Mouse (Mus musculus): ENCODE measurements around the gene Blmh. TPM values are rescaled to one million over a fixed set of nuclear protein-coding genes. Genes with fewer than 3 reads are reported as not detected.

Gene Blmh
- polyA plus RNA-seq (2015; fragmentation: Nextera tagmentation; extraction: Ambion mirVana): 151 and 152 TPM in 2 replicates

- no peak within 1 kb of the TSS for H3K9ac ChIP-seq
- 87% methylated on average over 6 of the region's 6 CpGs for WGBS
Measured at GRCm38 (mm10) chr11:76924759-76925236, at the start of gene Blmh. Gene Blmh (plus strand): TSS chr11:76924809.

GRCm38 (mm10) chr11:76879816-76880215 is 44.8 kb upstream of the Blmh start:
- Histone ChIP-seq H3K27me3 (no peaks in the 10 kb centered on the region), H3K36me3 (ENCODE audit: poor library complexity, severe bottlenecking) (no peaks in the 10 kb centered on the region), H3K4me1 (no peaks in the 10 kb centered on the region), H3K4me2 (no peak overlapping the region), H3K9ac (no peak overlapping the region), H3K4me3 (no peak overlapping the region), H3K27ac (no peak overlapping the region), H3K9me3 (replicated peaks) (no peaks in the 10 kb centered on the region)
- 89% methylated on average over 5 of the region's 5 CpGs for WGBS
- ATAC-seq: no peak

More at GRCm38 (mm10) chr11:76924759-76925236, at the start of gene Blmh:
- Histone ChIP-seq H3K36me3 (ENCODE audit: poor library complexity, severe bottlenecking) (no peaks in the 10 kb centered on the region), H3K9me3 (replicated peaks) (no peaks in the 10 kb centered on the region), H3K27me3 (no peaks in the 10 kb centered on the region), H3K4me2 (no peak within 1 kb of the TSS), H3K4me1 (no peaks in the 10 kb centered on the region), H3K27ac (no peak within 1 kb of the TSS), H3K4me3 (no peak within 1 kb of the TSS)
- ATAC-seq: no peak

- 37% methylated on average over 5 of the region's 5 CpGs for WGBS
- no peak overlapping the region for H3K27ac ChIP-seq
- ATAC-seq: no peak
- H3K9ac ChIP-seq: no peak overlapping the region
- H3K4me1 ChIP-seq: no peaks in the 10 kb centered on the region
- H3K9me3 ChIP-seq (replicated peaks): no peaks in the 10 kb centered on the region
- H3K36me3 ChIP-seq (ENCODE audit: poor library complexity, severe bottlenecking): no peaks in the 10 kb centered on the region
- no peak overlapping the region for H3K4me2 ChIP-seq
- no peak overlapping the region for H3K4me3 ChIP-seq
- no peaks in the 10 kb centered on the region for H3K27me3 ChIP-seq
Measured at GRCm38 (mm10) chr11:76884451-76884850, 40.2 kb upstream of the Blmh start.

- no peaks in the 10 kb centered on the region for H3K36me3 ChIP-seq (ENCODE audit: poor library complexity, severe bottlenecking)
- no peak overlapping the region for H3K9ac ChIP-seq
Measured at GRCm38 (mm10) chr11:76889339-76890164, 35.1 kb upstream of the Blmh start.

GRCm38 (mm10) chr11:76891171-76891570 is 33.4 kb upstream of the Blmh start:
- no peaks in the 10 kb centered on the region for H3K27me3 ChIP-seq
- H3K4me3 ChIP-seq: no peak overlapping the region
- H3K4me2 ChIP-seq: no peak overlapping the region
- H3K4me1 ChIP-seq: 0 out of 2 replicates have a peak, but pooled peaks cover 6% of the 10 kb centered on the region
- WGBS: 91% methylated on average over 7 of the region's 7 CpGs
- no peaks in the 10 kb centered on the region for H3K9me3 ChIP-seq (replicated peaks)
- no peaks in the 10 kb centered on the region for H3K36me3 ChIP-seq (ENCODE audit: poor library complexity, severe bottlenecking)
- no peak overlapping the region for H3K27ac ChIP-seq
- no peak for ATAC-seq
- H3K9ac ChIP-seq: no peak overlapping the region

More at GRCm38 (mm10) chr11:76889339-76890164, 35.1 kb upstream of the Blmh start:
- Histone ChIP-seq H3K9me3 (replicated peaks) (no peaks in the 10 kb centered on the region), H3K27ac (no peak overlapping the region), H3K4me3 (no peak overlapping the region), H3K4me2 (no peak overlapping the region), H3K4me1 (0 out of 2 replicates have a peak, but pooled peaks cover 6% of the 10 kb centered on the region), H3K27me3 (no peaks in the 10 kb centered on the region)
- ATAC-seq: no peak
- 77% methylated on average over 10 of the region's 10 CpGs for WGBS

- Histone ChIP-seq H3K36me3 (ENCODE audit: poor library complexity, severe bottlenecking) (no peaks in the 10 kb centered on the region), H3K27me3 (no peaks in the 10 kb centered on the region), H3K4me3 (no peak overlapping the region), H3K27ac (no peak overlapping the region), H3K4me2 (no peak overlapping the region), H3K9me3 (replicated peaks) (no peaks in the 10 kb centered on the region), H3K9ac (no peak overlapping the region), H3K4me1 (0 out of 2 replicates have a peak, but pooled peaks cover 6% of the 10 kb centered on the region)
- 80% methylated on average over 4 of the region's 4 CpGs for WGBS
- ATAC-seq: no peak
Measured at GRCm38 (mm10) chr11:76891738-76892349, 32.8 kb upstream of the Blmh start.

- Histone ChIP-seq H3K36me3 (ENCODE audit: poor library complexity, severe bottlenecking) (no peaks in the 10 kb centered on the region), H3K27ac (no peak overlapping the region), H3K9ac (no peak overlapping the region), H3K4me2 (no peak overlapping the region), H3K4me3 (no peak overlapping the region), H3K4me1 (0 out of 2 replicates have a peak, but pooled peaks cover 6% of the 10 kb centered on the region), H3K9me3 (replicated peaks) (no peaks in the 10 kb centered on the region), H3K27me3 (no peaks in the 10 kb centered on the region)
- WGBS: 81% methylated on average over 3 of the region's 3 CpGs
- ATAC-seq: no peak
Measured at GRCm38 (mm10) chr11:76892972-76893371, 31.6 kb upstream of the Blmh start.

- 53% methylated on average over 4 of the region's 4 CpGs for WGBS
- Histone ChIP-seq H3K9me3 (replicated peaks) (no peaks in the 10 kb centered on the region), H3K27me3 (no peaks in the 10 kb centered on the region), H3K4me3 (no peak overlapping the region), H3K4me2 (no peak overlapping the region), H3K27ac (no peak overlapping the region), H3K36me3 (ENCODE audit: poor library complexity, severe bottlenecking) (no peaks in the 10 kb centered on the region), H3K4me1 (0 out of 2 replicates have a peak, but pooled peaks cover 6% of the 10 kb centered on the region), H3K9ac (no peak overlapping the region)
- ATAC-seq: no peak
Measured at GRCm38 (mm10) chr11:76893570-76893969, 31.0 kb upstream of the Blmh start.

- 42% methylated on average over 5 of the region's 5 CpGs for WGBS
- ATAC-seq: no peak
Measured at GRCm38 (mm10) chr11:76894240-76894639, 30.4 kb upstream of the Blmh start.

GRCm38 (mm10) chr11:76896360-76896759 is 28.2 kb upstream of the Blmh start:
- no peak overlapping the region for H3K9ac ChIP-seq
- H3K36me3 ChIP-seq (ENCODE audit: poor library complexity, severe bottlenecking): no peaks in the 10 kb centered on the region
- ATAC-seq: no peak
- no peak overlapping the region for H3K4me2 ChIP-seq
- no peak overlapping the region for H3K27ac ChIP-seq
- H3K9me3 ChIP-seq (replicated peaks): no peaks in the 10 kb centered on the region
- 77% methylated on average over 6 of the region's 6 CpGs for WGBS
- no peak overlapping the region for H3K4me3 ChIP-seq
- no peaks in the 10 kb centered on the region for H3K27me3 ChIP-seq
- H3K4me1 ChIP-seq: no peaks in the 10 kb centered on the region

More at GRCm38 (mm10) chr11:76894240-76894639, 30.4 kb upstream of the Blmh start:
- Histone ChIP-seq H3K27me3 (no peaks in the 10 kb centered on the region), H3K9ac (no peak overlapping the region), H3K9me3 (replicated peaks) (no peaks in the 10 kb centered on the region), H3K4me3 (no peak overlapping the region), H3K36me3 (ENCODE audit: poor library complexity, severe bottlenecking) (no peaks in the 10 kb centered on the region), H3K4me2 (no peak overlapping the region), H3K4me1 (0 out of 2 replicates have a peak, but pooled peaks cover 6% of the 10 kb centered on the region), H3K27ac (no peak overlapping the region)

GRCm38 (mm10) chr11:76897126-76897525 is 27.5 kb upstream of the Blmh start:
- no peaks in the 10 kb centered on the region for H3K36me3 ChIP-seq (ENCODE audit: poor library complexity, severe bottlenecking)
- H3K4me2 ChIP-seq: no peak overlapping the region
- H3K9me3 ChIP-seq (replicated peaks): no peaks in the 10 kb centered on the region
- 73% methylated on average over 1 of the region's 1 CpGs for WGBS
- no peak overlapping the region for H3K9ac ChIP-seq
- H3K27ac ChIP-seq: no peak overlapping the region
- no peaks in the 10 kb centered on the region for H3K4me1 ChIP-seq
- no peaks in the 10 kb centered on the region for H3K27me3 ChIP-seq
- no peak for ATAC-seq
- no peak overlapping the region for H3K4me3 ChIP-seq

GRCm38 (mm10) chr11:76897871-76898270 is 26.7 kb upstream of the Blmh start:
- Histone ChIP-seq H3K4me3 (no peak overlapping the region), H3K9ac (no peak overlapping the region), H3K4me1 (no peaks in the 10 kb centered on the region), H3K27me3 (no peaks in the 10 kb centered on the region), H3K9me3 (replicated peaks) (no peaks in the 10 kb centered on the region), H3K36me3 (ENCODE audit: poor library complexity, severe bottlenecking) (no peaks in the 10 kb centered on the region), H3K27ac (no peak overlapping the region), H3K4me2 (no peak overlapping the region)
- 45% methylated on average over 3 of the region's 3 CpGs for WGBS
- ATAC-seq: no peak

Data from forebrain, embryonic 13.5 days (tissue).